Mouse (Mus musculus) midbrain, embryonic 12.5 days (tissue): ENCODE measurements around the gene Hcst. TPM values are rescaled to one million over a fixed set of nuclear protein-coding genes. Genes with fewer than 3 reads are reported as not detected.

Experiments
- ATAC-seq: fragments of 200-750 bp; cut with Nextera tagmentation; 2 replicates; pipeline ENCODE4 v1.8.0; 2017; ENCODE audit warnings: low read depth, moderate TSS enrichment, moderate library complexity; ENCODE audit not compliant: low FRiP score
- H3K27ac ChIP-seq: fragments of 300-500 bp; sonication (generic); replicated peaks from 2 replicates; pipeline ENCODE4 v1.5.1; 2016; ENCODE audit warnings: mild to moderate bottlenecking
- H3K27me3 ChIP-seq: fragments of 300-500 bp; sonication (generic); 2 replicates; pipeline ENCODE4 v1.6.1; 2016; ENCODE audit warnings: mild to moderate bottlenecking
- H3K36me3 ChIP-seq: fragments of 300-500 bp; sonication (generic); 2 replicates; pipeline ENCODE4 v1.6.1; 2016
- H3K4me1 ChIP-seq: fragments of 300-500 bp; sonication (generic); 2 replicates; pipeline ENCODE4 v1.6.1; 2016
- H3K4me2 ChIP-seq: fragments of 300-500 bp; sonication (generic); replicated peaks from 2 replicates; pipeline ENCODE4 v1.6.1; 2016; ENCODE audit warnings: mild to moderate bottlenecking, moderate library complexity
- H3K4me3 ChIP-seq: fragments of 300-500 bp; sonication (generic); 2 replicates; pipeline ENCODE4 v1.5.1; 2016; ENCODE audit warnings: mild to moderate bottlenecking
- H3K9ac ChIP-seq: fragments of 300-500 bp; sonication (generic); replicated peaks from 2 replicates; pipeline ENCODE4 v1.6.1; 2016; ENCODE audit warnings: mild to moderate bottlenecking, moderate library complexity
- H3K9me3 ChIP-seq: fragments of 300-500 bp; sonication (generic); 2 replicates; pipeline ENCODE4 v1.6.1; 2016; ENCODE audit warnings: mild to moderate bottlenecking
- WGBS: fragments of 180-500 bp; shearing (Covaris S2); methylation state at CpG from one replicate; pipeline ENCODE4 v1.1.7; 2016; 5-methylcytosine and 5-hydroxymethylcytosine counted together
- polyA plus RNA-seq: library from polyadenylated mRNA; unstranded; fragments of >200 nt; fragmentation: Nextera tagmentation; extraction: Ambion mirVana; gene quantifications from 2 replicates; pipeline ENCODE4 v1.2.1, GENCODE M21; 2016

Gene Hcst
- polyA plus RNA-seq, 1 experiment from 2014 or later, result not detected

DNA sequence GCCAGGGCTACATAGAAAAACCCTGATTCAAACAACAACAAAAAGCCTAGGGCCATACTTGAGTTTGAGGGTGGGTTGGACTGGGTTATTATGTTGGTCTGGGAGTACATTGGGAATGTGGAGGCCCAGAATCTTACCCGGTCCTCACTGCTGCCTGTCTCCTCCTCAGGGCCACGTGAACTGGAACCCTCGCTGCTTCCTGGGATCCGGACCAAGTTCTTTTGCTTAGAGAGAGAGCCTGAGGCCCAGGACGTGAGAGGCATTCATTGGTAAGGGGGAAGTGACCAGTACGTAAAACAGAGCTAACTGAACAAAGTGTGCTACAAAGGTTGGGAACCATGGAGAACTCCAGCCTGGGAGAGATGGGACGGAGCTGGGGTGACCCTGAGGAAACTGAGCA lies 30.6 kb upstream of the Hcst start:
- Histone ChIP-seq H3K27ac (no peak overlapping the region), H3K4me1 (peaks cover 10% of the 10 kb centered on the region), H3K27me3 (peaks cover 52% of the 10 kb centered on the region), H3K9ac (no peak overlapping the region), H3K4me3 (no peak overlapping the region), H3K36me3 (no peaks in the 10 kb centered on the region), H3K4me2 (no peak overlapping the region), H3K9me3 (0 out of 2 replicates have a peak, but pooled peaks cover 7% of the 10 kb centered on the region)
- 82% methylated on average over 7 of the region's 7 CpGs for WGBS
- no peak for ATAC-seq

DNA sequence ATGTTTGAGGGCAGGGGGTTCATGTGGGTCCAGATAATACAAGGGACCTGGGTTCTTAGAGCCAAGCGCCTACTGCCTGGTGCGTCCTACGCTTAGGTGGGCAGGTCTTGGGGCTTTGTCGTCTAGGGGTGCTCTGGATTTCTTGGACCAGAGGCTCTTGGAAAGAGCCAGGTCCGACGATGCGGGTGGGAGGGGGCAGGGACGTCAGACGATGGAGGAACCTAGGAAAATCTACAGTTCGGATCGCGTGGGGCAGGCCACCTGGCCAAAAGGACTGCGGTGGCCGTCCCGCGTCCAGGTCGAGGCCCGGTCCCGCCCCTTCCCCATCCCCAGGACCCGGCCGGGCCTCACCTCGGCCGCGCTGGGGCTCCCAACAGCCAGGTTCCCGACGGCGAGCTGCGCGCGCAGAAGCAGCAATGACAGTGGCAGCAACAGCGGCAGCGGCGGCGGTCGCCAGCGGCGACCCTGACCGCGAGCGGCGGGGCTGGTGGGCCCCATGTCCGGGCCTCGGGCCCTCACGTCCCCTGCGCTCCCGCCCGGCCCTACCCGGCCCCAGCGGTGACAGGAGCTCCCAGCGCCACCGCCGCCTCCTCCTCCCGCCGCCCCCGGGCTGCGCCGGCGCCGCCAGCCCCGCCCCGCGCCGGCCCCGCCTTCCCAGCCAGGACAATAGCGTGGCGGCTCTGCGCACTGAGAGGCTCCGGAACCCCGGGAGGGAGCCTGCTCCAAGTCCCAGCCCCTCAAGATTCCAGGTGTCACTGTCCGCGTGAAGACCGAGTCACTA lies 25.5 kb upstream of the Hcst start, which contains the start of gene Aplp1:
Gene Aplp1, minus strand, starts transcription at position 565 of the 781 bp plus-strand sequence.
- Histone ChIP-seq H3K9me3 (0 out of 2 replicates have a peak, but pooled peaks cover 7% of the 10 kb centered on the region), H3K36me3 (peaks cover 30% of the 10 kb centered on the region), H3K27me3 (peaks cover 6% of the 10 kb centered on the region)

DNA sequence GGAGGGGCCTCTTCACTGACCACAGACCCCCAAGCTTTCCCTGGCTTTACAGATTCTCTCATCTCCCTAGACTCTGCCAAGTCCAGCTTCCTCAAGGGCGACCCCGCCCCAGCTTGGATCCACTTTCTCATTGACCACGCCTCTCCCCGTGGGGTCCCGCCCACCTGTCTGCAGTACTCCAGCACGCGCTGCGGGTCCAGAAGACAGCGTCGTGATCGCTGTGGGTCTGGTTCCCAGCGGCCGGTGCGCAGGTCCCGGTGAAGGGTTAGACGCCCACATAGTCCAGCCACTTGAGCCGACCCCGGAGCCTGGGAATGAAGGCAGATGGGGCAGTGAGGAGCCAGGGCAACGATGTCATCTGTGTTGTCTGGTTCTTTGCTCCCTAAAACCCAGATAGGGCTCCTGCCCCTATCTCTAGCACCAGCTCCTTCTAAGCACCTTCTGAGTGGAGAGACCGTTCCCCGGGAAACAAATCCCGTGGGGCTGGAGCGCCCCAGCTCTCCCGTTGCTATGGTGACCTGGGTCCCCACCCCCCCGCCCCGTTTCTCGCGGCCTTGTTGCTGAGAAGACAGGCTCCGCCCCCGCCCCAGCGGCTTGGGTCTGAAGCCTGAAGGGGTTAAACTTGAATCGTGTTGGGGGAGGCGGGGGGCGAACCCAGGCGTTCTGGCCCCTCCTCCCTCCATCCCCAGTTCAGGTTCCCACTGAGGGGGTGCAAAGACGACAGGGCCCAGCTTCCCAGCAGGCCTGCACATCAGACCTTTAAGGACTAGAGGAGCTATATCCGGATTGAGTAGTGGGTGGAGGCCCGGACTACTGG lies 24.7 kb upstream of the Hcst start:
- H3K4me1 ChIP-seq, result peaks cover 37% of the 10 kb centered on the region
- H3K4me3 ChIP-seq, result peak overlapping the region; percentile 89
- 0% methylated on average over 38 of the region's 38 CpGs for WGBS
- H3K4me2 ChIP-seq, result peak overlapping the region; percentile 79
- peak overlapping the region; percentile 98 for H3K27ac ChIP-seq
- 0 out of 2 replicates have a peak, but pooled peaks cover 7% of the 10 kb centered on the region for H3K9me3 ChIP-seq
- H3K27me3 ChIP-seq, result no peaks in the 10 kb centered on the region
- H3K9ac ChIP-seq, result peak overlapping the region; percentile 90
- peaks cover 38% of the 10 kb centered on the region for H3K36me3 ChIP-seq
- ATAC-seq, result peak; percentile 62

More for the DNA sequence above, 25.5 kb upstream of the Hcst start, which contains the start of gene Aplp1:
- peak; percentile 84 for ATAC-seq
- H3K4me1 ChIP-seq, result peaks cover 37% of the 10 kb centered on the region
- H3K4me3 ChIP-seq, result peak within 1 kb of the TSS; percentile 89
- H3K4me2 ChIP-seq, result peak within 1 kb of the TSS; percentile 79
- peak within 1 kb of the TSS; percentile 90 for H3K9ac ChIP-seq
- under 1% methylated on average over 71 of the region's 72 CpGs for WGBS
- peak within 1 kb of the TSS; percentile 98 for H3K27ac ChIP-seq

DNA sequence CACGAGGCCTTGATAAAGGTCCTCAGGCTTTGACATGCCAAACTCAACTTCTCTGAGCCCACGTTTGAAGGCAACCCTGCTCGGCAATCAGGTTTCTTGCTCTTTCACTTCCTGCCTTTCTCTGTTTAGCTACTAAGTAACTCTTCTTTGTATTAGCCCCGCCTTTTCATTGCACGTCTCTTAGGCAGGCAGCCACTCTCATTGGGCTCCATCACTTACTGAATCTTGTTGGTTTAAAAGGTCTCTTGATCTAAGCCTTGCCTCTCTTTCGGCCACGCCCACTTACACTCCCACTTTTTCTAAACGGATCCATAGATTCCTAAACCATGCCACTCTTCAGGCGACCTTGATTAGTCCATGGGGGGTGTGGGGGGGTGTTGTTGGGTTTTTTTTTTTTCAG lies 24.0 kb upstream of the Hcst start:
- H3K27ac ChIP-seq, result peak overlapping the region; percentile 98
- H3K9me3 ChIP-seq, result 0 out of 2 replicates have a peak, but pooled peaks cover 7% of the 10 kb centered on the region
- ATAC-seq, result no peak
- 18% methylated on average over 9 of the region's 9 CpGs for whole genome bisulfite sequencing
- no peak overlapping the region for H3K9ac ChIP-seq
- peak overlapping the region; percentile 79 for H3K4me2 ChIP-seq
- H3K4me3 ChIP-seq, result peak overlapping the region; percentile 89
- no peaks in the 10 kb centered on the region for H3K27me3 ChIP-seq
- H3K4me1 ChIP-seq, result peaks cover 37% of the 10 kb centered on the region
- peaks cover 45% of the 10 kb centered on the region for H3K36me3 ChIP-seq

DNA sequence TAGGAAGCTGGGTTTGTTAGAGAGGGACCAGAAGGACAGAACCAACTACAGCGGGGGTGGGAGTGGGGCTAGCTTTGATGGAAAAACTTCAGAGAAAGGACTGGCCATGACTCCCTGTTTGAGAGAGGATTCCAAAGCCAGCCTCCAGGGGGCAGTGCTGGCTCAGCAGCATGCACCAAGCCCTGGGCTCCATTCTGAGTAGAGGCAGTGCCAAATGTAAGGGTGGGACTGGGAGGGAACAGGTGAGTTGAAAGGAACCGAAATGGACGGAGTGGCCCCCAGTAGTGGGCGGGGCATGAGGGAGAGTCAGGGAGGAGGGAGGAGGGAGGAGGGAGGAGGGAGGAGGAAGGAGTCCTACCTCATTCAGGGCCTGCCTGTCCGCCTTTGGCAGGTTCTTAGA lies 21.0 kb upstream of the Hcst start:
- WGBS, result 25% methylated on average over 5 of the region's 5 CpGs
- Histone ChIP-seq H3K9me3 (no peaks in the 10 kb centered on the region), H3K4me1 (peaks cover 31% of the 10 kb centered on the region), H3K27me3 (peaks cover 8% of the 10 kb centered on the region; the same call in 1 of the 2 replicates), H3K36me3 (peaks cover 73% of the 10 kb centered on the region), H3K27ac (no peak overlapping the region), H3K4me2 (no peak overlapping the region), H3K9ac (no peak overlapping the region), H3K4me3 (no peak overlapping the region)
- no peak for ATAC-seq

DNA sequence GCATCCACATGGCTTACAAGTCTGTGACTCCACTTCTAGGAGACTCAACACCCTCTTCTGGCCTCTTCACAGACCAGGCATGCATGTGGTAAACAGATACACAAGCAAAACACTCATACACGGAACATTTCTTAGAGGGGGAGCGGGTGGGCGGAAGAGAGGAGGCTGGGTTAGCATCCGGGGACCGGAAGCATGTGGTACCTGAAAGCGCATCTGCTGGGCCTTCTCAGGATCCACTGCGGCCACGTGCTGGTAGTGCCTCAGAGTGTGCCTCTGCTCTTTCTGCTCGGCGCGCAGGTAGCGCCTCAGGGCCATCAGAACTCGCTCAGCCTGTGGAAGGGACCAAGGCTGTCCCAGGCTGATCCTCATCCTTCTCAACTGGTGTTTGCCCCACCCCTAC lies 20.1 kb upstream of the Hcst start:
- Histone ChIP-seq H3K27me3 (peaks cover 8% of the 10 kb centered on the region; the same call in 1 of the 2 replicates), H3K36me3 (peaks cover 82% of the 10 kb centered on the region), H3K27ac (no peak overlapping the region), H3K4me2 (no peak overlapping the region), H3K9ac (0 out of 2 replicates have a peak overlapping the region, but pooled peaks have one; percentile 11), H3K4me1 (peaks cover 24% of the 10 kb centered on the region), H3K9me3 (no peaks in the 10 kb centered on the region), H3K4me3 (no peak overlapping the region)
- ATAC-seq, result no peak
- WGBS, result 78% methylated on average over 13 of the region's 13 CpGs

DNA sequence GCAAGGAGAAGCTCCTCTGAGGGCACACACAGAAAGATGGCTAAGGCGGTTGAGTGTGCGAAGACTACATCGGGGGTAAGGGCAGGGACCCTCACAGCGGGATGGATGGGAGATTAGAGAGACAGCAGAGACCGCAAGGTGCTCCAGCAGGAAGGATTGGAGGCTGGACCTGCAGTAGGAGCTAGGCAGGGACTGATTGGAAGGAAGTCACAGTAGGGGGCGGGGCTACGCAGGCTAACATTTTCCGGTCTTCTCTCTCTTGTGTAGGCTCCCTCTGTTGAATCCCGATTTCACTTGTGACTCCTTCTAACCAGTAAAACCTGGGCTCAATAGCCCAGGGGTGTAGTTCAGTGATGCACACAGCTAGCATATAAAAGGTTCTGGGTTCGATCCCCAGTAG lies 17.2 kb upstream of the Hcst start:
- Histone ChIP-seq H3K4me1 (no peaks in the 10 kb centered on the region), H3K27me3 (peaks cover 8% of the 10 kb centered on the region; the same call in 1 of the 2 replicates), H3K9ac (no peak overlapping the region), H3K9me3 (no peaks in the 10 kb centered on the region), H3K4me3 (no peak overlapping the region), H3K27ac (no peak overlapping the region), H3K36me3 (peaks cover 72% of the 10 kb centered on the region), H3K4me2 (no peak overlapping the region)
- no peak for ATAC-seq
- WGBS, result 20% methylated on average over 10 of the region's 10 CpGs

DNA sequence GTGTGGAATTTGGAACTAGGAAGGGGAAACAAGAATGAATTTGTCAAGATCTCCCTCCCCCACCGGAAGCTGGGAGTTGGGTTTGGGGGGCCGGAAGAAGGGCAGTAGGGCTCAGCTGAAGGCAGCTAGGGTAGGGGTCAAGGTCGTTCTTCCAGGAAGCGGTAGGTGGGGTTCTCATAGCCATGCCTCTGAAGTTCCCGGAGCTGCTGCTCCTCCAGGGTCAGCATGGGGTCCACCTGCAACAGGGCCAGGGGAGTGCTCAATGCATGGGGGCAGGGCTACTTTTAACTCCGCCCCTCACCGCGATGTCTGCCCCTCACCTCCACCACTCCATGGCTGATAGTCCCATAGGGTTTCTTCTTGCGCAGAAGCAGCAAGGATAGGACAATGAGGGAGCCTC lies 15.5 kb upstream of the Hcst start:
- 57% methylated on average over 9 of the region's 9 CpGs for WGBS
- H3K4me3 ChIP-seq, result no peak overlapping the region
- H3K9me3 ChIP-seq, result no peaks in the 10 kb centered on the region
- H3K27me3 ChIP-seq, result peaks cover 8% of the 10 kb centered on the region; the same call in 1 of the 2 replicates
- H3K4me2 ChIP-seq, result no peak overlapping the region
- no peak overlapping the region for H3K27ac ChIP-seq
- H3K4me1 ChIP-seq, result no peaks in the 10 kb centered on the region
- no peak overlapping the region for H3K9ac ChIP-seq
- H3K36me3 ChIP-seq, result peaks cover 55% of the 10 kb centered on the region
- no peak for ATAC-seq

DNA sequence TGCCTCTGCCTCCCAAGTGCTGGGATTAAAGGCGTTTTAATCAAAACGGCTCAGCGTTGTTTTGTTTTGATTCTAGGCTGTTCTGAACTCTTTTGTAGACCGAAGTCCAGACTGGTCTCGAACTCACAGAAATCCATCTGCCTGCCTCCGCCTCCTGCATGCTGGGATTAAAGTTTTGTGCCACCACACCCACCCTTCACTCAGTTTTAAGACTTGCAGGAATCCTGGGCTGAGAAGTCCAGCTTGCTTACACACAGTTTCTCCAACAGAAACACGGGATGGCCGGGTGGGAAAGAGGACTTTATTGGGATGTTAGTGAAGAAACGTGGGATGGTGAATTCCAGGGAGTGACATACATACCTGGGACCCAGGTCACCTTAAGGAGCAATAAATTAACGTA lies 15.0 kb upstream of the Hcst start:
- WGBS, result 74% methylated on average over 10 of the region's 10 CpGs
- peaks cover 8% of the 10 kb centered on the region; the same call in 1 of the 2 replicates for H3K27me3 ChIP-seq
- H3K4me2 ChIP-seq, result no peak overlapping the region
- no peak overlapping the region for H3K27ac ChIP-seq
- H3K4me3 ChIP-seq, result no peak overlapping the region
- peaks cover 51% of the 10 kb centered on the region for H3K36me3 ChIP-seq
- ATAC-seq, result no peak
- H3K4me1 ChIP-seq, result no peaks in the 10 kb centered on the region
- H3K9me3 ChIP-seq, result no peaks in the 10 kb centered on the region
- H3K9ac ChIP-seq, result no peak overlapping the region

DNA sequence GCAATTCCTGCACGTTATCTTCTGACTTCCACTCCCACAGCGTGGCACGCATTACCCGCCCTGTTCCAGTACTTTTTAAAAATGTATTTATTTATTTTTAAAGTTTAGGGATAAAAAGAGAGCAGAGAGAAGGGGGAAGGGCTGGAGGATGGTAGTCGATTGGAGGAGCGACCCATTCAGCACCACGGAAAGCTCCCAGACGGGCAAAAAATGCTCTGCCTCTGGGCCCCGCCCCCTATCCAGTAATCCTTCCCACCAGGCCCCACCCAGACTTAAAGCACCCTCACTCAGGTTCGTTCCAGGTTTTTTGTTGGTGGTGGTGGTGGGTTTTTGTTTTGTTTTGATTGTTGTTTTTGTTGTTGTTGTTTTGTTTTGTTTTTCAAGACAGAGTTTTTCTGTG lies 14.6 kb upstream of the Hcst start:
- Histone ChIP-seq H3K36me3 (peaks cover 46% of the 10 kb centered on the region), H3K4me2 (no peak overlapping the region), H3K9ac (no peak overlapping the region), H3K4me1 (no peaks in the 10 kb centered on the region), H3K9me3 (no peaks in the 10 kb centered on the region), H3K27me3 (peaks cover 8% of the 10 kb centered on the region; the same call in 1 of the 2 replicates), H3K4me3 (no peak overlapping the region), H3K27ac (no peak overlapping the region)
- no peak for ATAC-seq
- WGBS, result 4% methylated on average over 10 of the region's 10 CpGs

DNA sequence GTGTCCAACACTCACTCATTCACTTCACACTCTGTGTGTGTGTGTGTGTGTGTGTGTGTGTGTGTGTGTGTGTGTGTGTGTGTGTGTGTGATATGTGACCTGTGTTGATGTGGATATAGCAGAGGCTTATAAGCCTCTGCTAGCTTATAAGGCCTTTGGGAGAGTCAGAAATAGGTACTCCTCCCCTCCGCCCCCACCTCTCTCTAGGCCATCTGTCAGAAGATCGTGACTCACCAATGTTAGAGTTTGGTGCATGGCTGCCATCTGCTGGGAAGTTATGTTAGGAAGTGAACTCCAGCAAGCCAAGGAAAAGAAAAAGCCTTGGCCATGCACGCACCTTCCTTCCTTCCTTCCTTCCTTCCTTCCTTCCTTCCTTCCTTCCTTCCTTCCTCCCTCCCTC lies 12.1 kb upstream of the Hcst start:
- H3K9me3 ChIP-seq, result no peaks in the 10 kb centered on the region
- WGBS, result 3% methylated on average over 3 of the region's 3 CpGs
- H3K4me2 ChIP-seq, result no peak overlapping the region
- peaks cover 30% of the 10 kb centered on the region for H3K36me3 ChIP-seq
- no peaks in the 10 kb centered on the region for H3K4me1 ChIP-seq
- no peak overlapping the region for H3K4me3 ChIP-seq
- peaks cover 8% of the 10 kb centered on the region; the same call in 1 of the 2 replicates for H3K27me3 ChIP-seq
- no peak overlapping the region for H3K27ac ChIP-seq
- no peak overlapping the region for H3K9ac ChIP-seq
- ATAC-seq, result peak; percentile 58; the same call in 1 of the 2 replicates

DNA sequence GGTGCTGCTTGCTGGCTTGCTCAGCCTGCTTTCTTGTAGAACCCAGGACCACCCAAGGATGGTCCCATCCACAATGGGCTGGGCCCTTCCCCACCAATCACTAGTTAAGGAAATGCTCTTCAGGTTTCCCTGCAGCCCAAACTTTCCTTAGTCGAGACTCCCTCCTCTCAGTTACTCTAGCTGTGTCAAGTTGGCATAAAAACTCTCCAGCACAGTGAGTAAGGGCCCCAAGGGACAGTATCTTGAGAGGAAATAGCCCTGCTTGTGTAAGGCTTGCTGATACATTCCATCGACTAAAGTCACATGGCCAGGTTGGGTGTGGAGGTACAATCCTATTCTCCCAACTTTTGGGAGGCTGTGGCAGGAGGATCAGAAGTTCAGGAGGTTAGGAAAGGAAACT lies 10.5 kb upstream of the Hcst start:
- WGBS, result 64% methylated on average over 2 of the region's 2 CpGs
- Histone ChIP-seq H3K27ac (no peak overlapping the region), H3K4me1 (no peaks in the 10 kb centered on the region), H3K4me2 (no peak overlapping the region), H3K9me3 (no peaks in the 10 kb centered on the region), H3K4me3 (no peak overlapping the region), H3K36me3 (peaks cover 19% of the 10 kb centered on the region), H3K27me3 (no peaks in the 10 kb centered on the region), H3K9ac (no peak overlapping the region)
- no peak for ATAC-seq
